Mouse (Mus musculus) midbrain, embryonic 13.5 days (tissue): ENCODE measurements at regions not wholly inside any gene's neighbourhood (a gene's known extent, or its start where the extent isn't known, plus 50 kb on each side); places are given as distances from the start of the nearest gene placed in this dataset.

Source experiments
- ATAC-seq: fragments of 200-750 bp; cut with Nextera tagmentation; 2 replicates; pipeline ENCODE4 v1.8.0; 2017; ENCODE audit warnings: mild to moderate bottlenecking, moderate TSS enrichment, moderate library complexity
- H3K27ac ChIP-seq: fragments of 300-500 bp; sonication (generic); 2 replicates; pipeline ENCODE4 v1.5.1; 2015; ENCODE audit warnings: inconsistent platforms, mild to moderate bottlenecking, moderate library complexity
- H3K27me3 ChIP-seq: fragments of 300-500 bp; sonication (generic); 2 replicates; pipeline ENCODE4 v1.6.1; 2015; ENCODE audit warnings: mild to moderate bottlenecking, inconsistent platforms
- H3K36me3 ChIP-seq: fragments of 300-500 bp; sonication (generic); 2 replicates; pipeline ENCODE4 v1.6.1; 2015; ENCODE audit warnings: mild to moderate bottlenecking, inconsistent platforms
- H3K4me1 ChIP-seq: fragments of 300-500 bp; sonication (generic); replicated peaks from 2 replicates; pipeline ENCODE4 v1.6.1; 2015; ENCODE audit warnings: inconsistent platforms
- H3K4me2 ChIP-seq: fragments of 300-500 bp; sonication (generic); replicated peaks from 2 replicates; pipeline ENCODE4 v1.6.1; 2015; ENCODE audit warnings: moderate library complexity, mild to moderate bottlenecking, inconsistent platforms
- H3K4me3 ChIP-seq: fragments of 300-500 bp; sonication (generic); replicated peaks from 2 replicates; pipeline ENCODE4 v1.5.1; 2015; ENCODE audit warnings: mild to moderate bottlenecking, inconsistent platforms
- H3K9ac ChIP-seq: fragments of 300-500 bp; sonication (generic); replicated peaks from 2 replicates; pipeline ENCODE4 v1.6.1; 2015; ENCODE audit warnings: mild to moderate bottlenecking, inconsistent platforms
- H3K9me3 ChIP-seq: fragments of 300-500 bp; sonication (generic); 2 replicates; pipeline ENCODE4 v1.6.1; 2016; ENCODE audit warnings: mild to moderate bottlenecking, inconsistent platforms
- WGBS: fragments of 180-500 bp; shearing (Covaris S2); methylation state at CpG from one replicate; pipeline ENCODE4 v1.1.7; 2015; 5-methylcytosine and 5-hydroxymethylcytosine counted together

GRCm38 (mm10) chr14:86358584-86358983 is 782.5 kb downstream of the Diaph3 start:
- 64% methylated on average over 6 of the region's 6 CpGs for WGBS
- H3K4me2 ChIP-seq: no peak overlapping the region
- no peak for ATAC-seq

GRCm38 (mm10) chr14:86350526-86350925 is 790.5 kb downstream of the Diaph3 start:
- Histone ChIP-seq H3K4me3 (no peak overlapping the region), H3K27ac (no peak overlapping the region), H3K9ac (no peak overlapping the region), H3K27me3 (no peaks in the 10 kb centered on the region), H3K4me2 (no peak overlapping the region), H3K9me3 (no peaks in the 10 kb centered on the region), H3K4me1 (peaks cover 10% of the 10 kb centered on the region), H3K36me3 (no peaks in the 10 kb centered on the region)
- WGBS: 48% methylated on average over 1 of the region's 1 CpGs
- peak; percentile 94 for ATAC-seq

More at GRCm38 (mm10) chr14:86358584-86358983, 782.5 kb downstream of the Diaph3 start:
- no peak overlapping the region for H3K9ac ChIP-seq
- H3K27me3 ChIP-seq: no peaks in the 10 kb centered on the region
- H3K4me3 ChIP-seq: no peak overlapping the region
- no peak overlapping the region for H3K27ac ChIP-seq
- H3K4me1 ChIP-seq: peaks cover 9% of the 10 kb centered on the region; the same call in 1 of the 2 replicates
- no peaks in the 10 kb centered on the region for H3K9me3 ChIP-seq
- H3K36me3 ChIP-seq: no peaks in the 10 kb centered on the region

GRCm38 (mm10) chr14:86339007-86339406 is 802.0 kb downstream of the Diaph3 start:
- no peak for ATAC-seq

GRCm38 (mm10) chr14:86337052-86337451 is 804.0 kb downstream of the Diaph3 start:
- H3K9me3 ChIP-seq: no peaks in the 10 kb centered on the region
- peak; percentile 68; the same call in 1 of the 2 replicates for ATAC-seq
- H3K27ac ChIP-seq: no peak overlapping the region
- H3K4me1 ChIP-seq: no peaks in the 10 kb centered on the region
- 67% methylated on average over 5 of the region's 5 CpGs for WGBS
- H3K27me3 ChIP-seq: no peaks in the 10 kb centered on the region
- no peak overlapping the region for H3K4me3 ChIP-seq
- no peaks in the 10 kb centered on the region for H3K36me3 ChIP-seq
- no peak overlapping the region for H3K4me2 ChIP-seq
- H3K9ac ChIP-seq: no peak overlapping the region

More at GRCm38 (mm10) chr14:86339007-86339406, 802.0 kb downstream of the Diaph3 start:
- Histone ChIP-seq H3K27ac (no peak overlapping the region), H3K4me2 (no peak overlapping the region), H3K36me3 (no peaks in the 10 kb centered on the region), H3K27me3 (no peaks in the 10 kb centered on the region), H3K9me3 (no peaks in the 10 kb centered on the region), H3K4me3 (no peak overlapping the region), H3K9ac (no peak overlapping the region), H3K4me1 (no peaks in the 10 kb centered on the region)
- WGBS: 87% methylated on average over 6 of the region's 6 CpGs

GRCm38 (mm10) chr14:86335284-86335683 is 805.8 kb downstream of the Diaph3 start:
- H3K36me3 ChIP-seq: no peaks in the 10 kb centered on the region
- no peak overlapping the region for H3K4me2 ChIP-seq
- WGBS: 91% methylated on average over 2 of the region's 2 CpGs
- no peaks in the 10 kb centered on the region for H3K4me1 ChIP-seq
- ATAC-seq: no peak
- H3K27me3 ChIP-seq: no peaks in the 10 kb centered on the region
- H3K9me3 ChIP-seq: no peaks in the 10 kb centered on the region
- H3K27ac ChIP-seq: no peak overlapping the region
- H3K9ac ChIP-seq: no peak overlapping the region
- H3K4me3 ChIP-seq: no peak overlapping the region

GRCm38 (mm10) chr14:86329176-86329575 is 811.9 kb downstream of the Diaph3 start:
- H3K27ac ChIP-seq: no peak overlapping the region
- H3K4me1 ChIP-seq: no peaks in the 10 kb centered on the region
- 83% methylated on average over 3 of the region's 3 CpGs for WGBS
- no peak overlapping the region for H3K9ac ChIP-seq
- H3K9me3 ChIP-seq: no peaks in the 10 kb centered on the region
- no peak overlapping the region for H3K4me3 ChIP-seq
- ATAC-seq: no peak
- no peak overlapping the region for H3K4me2 ChIP-seq
- H3K27me3 ChIP-seq: no peaks in the 10 kb centered on the region
- no peaks in the 10 kb centered on the region for H3K36me3 ChIP-seq

GRCm38 (mm10) chr14:86327646-86328045 is 813.4 kb downstream of the Diaph3 start:
- Histone ChIP-seq H3K27me3 (no peaks in the 10 kb centered on the region), H3K9ac (no peak overlapping the region), H3K27ac (no peak overlapping the region), H3K36me3 (no peaks in the 10 kb centered on the region), H3K4me3 (no peak overlapping the region), H3K9me3 (no peaks in the 10 kb centered on the region), H3K4me2 (no peak overlapping the region), H3K4me1 (no peaks in the 10 kb centered on the region)
- ATAC-seq: peak; percentile 55; the same call in 1 of the 2 replicates
- 43% methylated on average over 9 of the region's 9 CpGs for WGBS

GRCm38 (mm10) chr14:86322365-86322764 is 818.7 kb downstream of the Diaph3 start:
- H3K4me1 ChIP-seq: no peaks in the 10 kb centered on the region
- H3K9me3 ChIP-seq: no peaks in the 10 kb centered on the region
- no peaks in the 10 kb centered on the region for H3K36me3 ChIP-seq
- H3K27ac ChIP-seq: no peak overlapping the region
- no peaks in the 10 kb centered on the region for H3K27me3 ChIP-seq
- 79% methylated on average over 7 of the region's 7 CpGs for WGBS
- H3K4me3 ChIP-seq: no peak overlapping the region
- no peak overlapping the region for H3K4me2 ChIP-seq
- H3K9ac ChIP-seq: no peak overlapping the region
- no peak for ATAC-seq

- H3K9me3 ChIP-seq: no peaks in the 10 kb centered on the region
- no peak overlapping the region for H3K4me3 ChIP-seq
- H3K27ac ChIP-seq: no peak overlapping the region
- H3K27me3 ChIP-seq: no peaks in the 10 kb centered on the region
- ATAC-seq: no peak
- H3K9ac ChIP-seq: no peak overlapping the region
- 85% methylated on average over 6 of the region's 6 CpGs for WGBS
- H3K36me3 ChIP-seq: no peaks in the 10 kb centered on the region
- H3K4me2 ChIP-seq: no peak overlapping the region
- no peaks in the 10 kb centered on the region for H3K4me1 ChIP-seq
These were observed 825.1 kb downstream of the Diaph3 start for GRCm38 (mm10) chr14:86315974-86316373.

GRCm38 (mm10) chr14:86308949-86309543 is 832.0 kb downstream of the Diaph3 start:
- Histone ChIP-seq H3K4me1 (no peaks in the 10 kb centered on the region), H3K9ac (no peak overlapping the region), H3K9me3 (no peaks in the 10 kb centered on the region), H3K36me3 (no peaks in the 10 kb centered on the region), H3K27ac (no peak overlapping the region), H3K4me3 (no peak overlapping the region), H3K27me3 (no peaks in the 10 kb centered on the region), H3K4me2 (no peak overlapping the region)
- WGBS: 80% methylated on average over 7 of the region's 7 CpGs
- ATAC-seq: no peak

- Histone ChIP-seq H3K9me3 (no peaks in the 10 kb centered on the region), H3K27me3 (no peaks in the 10 kb centered on the region), H3K4me3 (no peak overlapping the region), H3K4me1 (no peaks in the 10 kb centered on the region), H3K36me3 (no peaks in the 10 kb centered on the region), H3K27ac (no peak overlapping the region), H3K9ac (no peak overlapping the region), H3K4me2 (no peak overlapping the region)
- 52% methylated on average over 2 of the region's 2 CpGs for WGBS
- 0 out of 2 replicates have a peak, but pooled peaks have one; percentile 45 for ATAC-seq
These were observed 833.2 kb downstream of the Diaph3 start for GRCm38 (mm10) chr14:86307806-86308205.

GRCm38 (mm10) chr14:86301666-86302065 is 839.4 kb downstream of the Diaph3 start:
- 86% methylated on average over 5 of the region's 5 CpGs for WGBS
- no peak overlapping the region for H3K4me3 ChIP-seq
- H3K4me1 ChIP-seq: no peaks in the 10 kb centered on the region
- H3K27ac ChIP-seq: no peak overlapping the region
- no peak for ATAC-seq
- H3K9ac ChIP-seq: no peak overlapping the region
- no peaks in the 10 kb centered on the region for H3K27me3 ChIP-seq
- H3K9me3 ChIP-seq: no peaks in the 10 kb centered on the region
- H3K36me3 ChIP-seq: no peaks in the 10 kb centered on the region
- no peak overlapping the region for H3K4me2 ChIP-seq

- Histone ChIP-seq H3K4me3 (no peak overlapping the region), H3K9ac (no peak overlapping the region), H3K36me3 (no peaks in the 10 kb centered on the region), H3K27me3 (no peaks in the 10 kb centered on the region), H3K4me1 (no peaks in the 10 kb centered on the region), H3K9me3 (no peaks in the 10 kb centered on the region), H3K27ac (no peak overlapping the region), H3K4me2 (no peak overlapping the region)
- WGBS: 94% methylated on average over 1 of the region's 1 CpGs
- ATAC-seq: no peak
These were observed 840.2 kb downstream of the Diaph3 start for GRCm38 (mm10) chr14:86300811-86301210.
